Mouse (Mus musculus) testis, adult 2 months (tissue): ENCODE results near the gene Mrpl55.

Experiments used
- CTCF ChIP-seq: fragments of 200-500 bp; IDR thresholded peaks from 2 replicates; pipeline ENCODE4 v1.5.1; 2012; ENCODE audit warnings: low read depth, mild to moderate bottlenecking, inconsistent platforms, low read length, moderate library complexity; ENCODE audit not compliant: control insufficient read depth, insufficient read depth, insufficient replicate concordance
- POLR2A ChIP-seq: fragments of 200-500 bp; IDR thresholded peaks from 2 replicates; pipeline ENCODE4 v1.6.1; 2012; ENCODE audit warnings: low read depth, mild to moderate bottlenecking, inconsistent platforms, low read length, moderate library complexity; ENCODE audit not compliant: control insufficient read depth

GRCm38 (mm10) chr11:59241841-59242240 is 39.6 kb downstream of the Mrpl55 start:
- no peak for TF ChIP-seq POLR2A
- TF ChIP-seq CTCF = no peak
